Mouse (Mus musculus) small intestine, adult 2 months (tissue): ENCODE results near the gene Dnm2. TPM values are rescaled to one million over a fixed set of nuclear protein-coding genes. Genes with fewer than 3 reads are reported as not detected.

Source experiments
- H3K27ac ChIP-seq: fragments of 200-500 bp; 2 replicates; pipeline ENCODE4 v1.5.1; 2012; ENCODE audit warnings: low read depth, low read length, control low read depth, inconsistent platforms; ENCODE audit not compliant: insufficient read depth
- H3K27me3 ChIP-seq: fragments of 200-500 bp; 2 replicates; pipeline ENCODE4 v1.6.1; 2012; ENCODE audit warnings: mild to moderate bottlenecking, moderate library complexity, low read length, inconsistent platforms; ENCODE audit not compliant: control insufficient read depth, insufficient read depth
- H3K36me3 ChIP-seq: fragments of 200-500 bp; 2 replicates; pipeline ENCODE4 v1.6.1; 2012; ENCODE audit warnings: mild to moderate bottlenecking, low read length, control low read depth, inconsistent platforms; ENCODE audit not compliant: control insufficient read depth, insufficient read depth
- H3K4me1 ChIP-seq: fragments of 200-500 bp; 2 replicates; pipeline ENCODE4 v1.6.1; 2012; ENCODE audit warnings: low read length, inconsistent platforms, mixed read lengths; ENCODE audit not compliant: control insufficient read depth, insufficient read depth, insufficient read length
- H3K4me3 ChIP-seq: fragments of 200-500 bp; 2 replicates; pipeline ENCODE4 v1.5.1; 2012; ENCODE audit warnings: low read depth, mild to moderate bottlenecking, control low read depth, inconsistent platforms, low read length, moderate library complexity
- CTCF ChIP-seq: fragments of 200-500 bp; IDR thresholded peaks from 2 replicates; pipeline ENCODE4 v1.5.1; 2012; ENCODE audit warnings: low read depth, mild to moderate bottlenecking, control low read depth, inconsistent platforms, low read length, moderate library complexity, mixed read lengths; ENCODE audit not compliant: insufficient replicate concordance, insufficient read length; ENCODE audit errors: extremely low read depth
- POLR2A ChIP-seq: fragments of 200-500 bp; IDR thresholded peaks from 2 replicates; pipeline ENCODE4 v1.6.1; 2012; ENCODE audit warnings: low read depth, mild to moderate bottlenecking, control low read depth, inconsistent platforms, low read length, moderate library complexity
- WGBS: fragments of 180-500 bp; shearing (Covaris S2); methylation state at CpG from one replicate; pipeline ENCODE4 v1.1.7; 2018; 5-methylcytosine and 5-hydroxymethylcytosine counted together
- polyA plus RNA-seq: library from polyadenylated mRNA; depleted of rRNA; stranded (reverse); fragments of >200 nt; gene quantifications from 2 replicates; pipeline ENCODE4 v1.2.3, GENCODE M21; 2012

The Dnm2 gene
- polyA plus RNA-seq, 1 experiment = 517 TPM

- Histone ChIP-seq H3K27ac (no peak overlapping the region), H3K4me3 (no peak overlapping the region), H3K36me3 (no peaks in the 10 kb centered on the region), H3K27me3 (no peaks in the 10 kb centered on the region), H3K4me1 (peaks cover 23% of the 10 kb centered on the region)
- no peak for TF ChIP-seq CTCF
- no peak for TF ChIP-seq POLR2A
- WGBS = 72% methylated on average over 3 of the region's 3 CpGs
Measured at GRCm38 (mm10) chr9:21438219-21438618, 13.5 kb downstream of the Dnm2 start.

- TF ChIP-seq POLR2A (no peak), CTCF (no peak)
- Histone ChIP-seq H3K27ac (no peak overlapping the region), H3K4me1 (peaks cover 21% of the 10 kb centered on the region), H3K36me3 (no peaks in the 10 kb centered on the region), H3K4me3 (no peak overlapping the region), H3K27me3 (no peaks in the 10 kb centered on the region)
- WGBS = 70% methylated on average over 3 of the region's 3 CpGs
Measured at GRCm38 (mm10) chr9:21439456-21439855, 14.7 kb downstream of the Dnm2 start.

- TF ChIP-seq CTCF (no peak), POLR2A (no peak)
- Histone ChIP-seq H3K27me3 (no peaks in the 10 kb centered on the region), H3K36me3 (no peaks in the 10 kb centered on the region), H3K27ac (no peak overlapping the region; the same call in 1 of the 2 replicates), H3K4me3 (no peak overlapping the region), H3K4me1 (peaks cover 21% of the 10 kb centered on the region)
- WGBS = 91% methylated on average over 2 of the region's 2 CpGs
Measured at GRCm38 (mm10) chr9:21439914-21440313, 15.2 kb downstream of the Dnm2 start.

- Histone ChIP-seq H3K27ac (no peak overlapping the region), H3K27me3 (no peaks in the 10 kb centered on the region), H3K4me1 (peaks cover 19% of the 10 kb centered on the region), H3K36me3 (0 out of 2 replicates have a peak, but pooled peaks cover 2% of the 10 kb centered on the region), H3K4me3 (no peak overlapping the region)
- TF ChIP-seq POLR2A (no peak), CTCF (no peak)
Measured at GRCm38 (mm10) chr9:21440387-21440786, 15.7 kb downstream of the Dnm2 start.

- Histone ChIP-seq H3K27me3 (no peaks in the 10 kb centered on the region), H3K27ac (no peak overlapping the region), H3K4me3 (no peak overlapping the region), H3K4me1 (peaks cover 15% of the 10 kb centered on the region), H3K36me3 (peaks cover 6% of the 10 kb centered on the region; the same call in 1 of the 2 replicates)
- no peak for TF ChIP-seq CTCF
- TF ChIP-seq POLR2A = no peak
- 95% methylated on average over 8 of the region's 8 CpGs for WGBS
Measured at GRCm38 (mm10) chr9:21443853-21444252, 19.1 kb downstream of the Dnm2 start.

- TF ChIP-seq CTCF = no peak
- TF ChIP-seq POLR2A = no peak
- H3K36me3 ChIP-seq = peaks cover 6% of the 10 kb centered on the region; the same call in 1 of the 2 replicates
- 86% methylated on average over 4 of the region's 4 CpGs for WGBS
Measured at GRCm38 (mm10) chr9:21444574-21444973, 19.9 kb downstream of the Dnm2 start.

GRCm38 (mm10) chr9:21445081-21445744 lies 20.5 kb downstream of the Dnm2 start:
- no peak overlapping the region for H3K27ac ChIP-seq
- no peak overlapping the region for H3K4me3 ChIP-seq
- no peaks in the 10 kb centered on the region for H3K27me3 ChIP-seq
- peaks cover 6% of the 10 kb centered on the region; the same call in 1 of the 2 replicates for H3K36me3 ChIP-seq
- no peak for TF ChIP-seq POLR2A
- no peak for TF ChIP-seq CTCF
- peaks cover 19% of the 10 kb centered on the region for H3K4me1 ChIP-seq
- 98% methylated on average over 6 of the region's 6 CpGs for WGBS

More at GRCm38 (mm10) chr9:21444574-21444973, 19.9 kb downstream of the Dnm2 start:
- no peak overlapping the region for H3K27ac ChIP-seq
- no peak overlapping the region for H3K4me3 ChIP-seq
- H3K4me1 ChIP-seq = peaks cover 15% of the 10 kb centered on the region
- H3K27me3 ChIP-seq = no peaks in the 10 kb centered on the region
